Mouse (Mus musculus): ENCODE data around the gene Rufy3. TPM values are rescaled to one million over a fixed set of nuclear protein-coding genes. Genes with fewer than 3 reads are reported as not detected.

Gene Rufy3
- polyA plus RNA-seq, 1 experiment from 2014 or later = 20.9 TPM

DNA sequence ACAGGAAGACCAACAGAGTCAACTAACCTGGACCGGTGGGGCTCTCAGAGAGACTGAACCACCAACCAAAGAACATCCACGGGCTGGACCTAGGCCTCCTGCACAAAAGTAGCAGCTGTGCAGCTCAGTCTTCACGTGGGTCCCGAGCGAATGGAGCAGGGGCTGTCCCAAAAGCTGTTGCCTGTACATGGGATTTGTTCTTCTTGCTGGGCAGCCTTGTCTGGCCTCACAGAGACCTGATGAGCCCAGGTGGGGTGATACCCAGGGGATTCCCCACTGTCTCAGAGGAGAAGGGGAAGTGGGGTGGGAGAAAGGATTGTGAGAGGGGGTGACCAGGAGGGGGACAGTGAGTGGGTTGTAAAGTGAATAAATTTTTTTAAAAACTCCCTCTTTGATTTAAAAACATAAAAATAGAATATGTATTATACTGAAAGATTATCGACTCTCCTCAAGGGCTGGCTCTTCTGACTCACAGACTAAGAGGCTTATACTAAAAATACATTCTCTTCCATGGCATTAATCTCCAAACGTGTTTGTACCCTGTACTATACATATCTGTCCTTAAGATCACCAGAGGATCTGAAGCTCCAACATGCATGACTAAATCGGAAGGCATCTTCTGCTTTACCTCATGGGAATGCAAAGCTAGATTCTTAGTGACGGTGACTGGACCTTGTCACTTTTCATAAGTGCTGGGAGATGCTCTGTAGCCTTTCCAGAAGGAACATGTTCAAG, 3.6 kb upstream of the Rufy3 start:
- no peak overlapping the region for H3K4me2 ChIP-seq (replicated peaks)
- 86% methylated on average over 9 of the region's 9 CpGs for WGBS
- no peak overlapping the region for H3K4me3 ChIP-seq (replicated peaks)
- H3K27me3 ChIP-seq (replicated peaks) = no peaks in the 10 kb centered on the region
- no peaks in the 10 kb centered on the region for H3K9me3 ChIP-seq
- ATAC-seq = no peak
- no peaks in the 10 kb centered on the region for H3K36me3 ChIP-seq
- H3K9ac ChIP-seq = no peak overlapping the region
- H3K4me1 ChIP-seq (replicated peaks) = 0 out of 2 replicates have a peak, but pooled peaks cover 5% of the 10 kb centered on the region
- H3K27ac ChIP-seq = no peak overlapping the region

DNA sequence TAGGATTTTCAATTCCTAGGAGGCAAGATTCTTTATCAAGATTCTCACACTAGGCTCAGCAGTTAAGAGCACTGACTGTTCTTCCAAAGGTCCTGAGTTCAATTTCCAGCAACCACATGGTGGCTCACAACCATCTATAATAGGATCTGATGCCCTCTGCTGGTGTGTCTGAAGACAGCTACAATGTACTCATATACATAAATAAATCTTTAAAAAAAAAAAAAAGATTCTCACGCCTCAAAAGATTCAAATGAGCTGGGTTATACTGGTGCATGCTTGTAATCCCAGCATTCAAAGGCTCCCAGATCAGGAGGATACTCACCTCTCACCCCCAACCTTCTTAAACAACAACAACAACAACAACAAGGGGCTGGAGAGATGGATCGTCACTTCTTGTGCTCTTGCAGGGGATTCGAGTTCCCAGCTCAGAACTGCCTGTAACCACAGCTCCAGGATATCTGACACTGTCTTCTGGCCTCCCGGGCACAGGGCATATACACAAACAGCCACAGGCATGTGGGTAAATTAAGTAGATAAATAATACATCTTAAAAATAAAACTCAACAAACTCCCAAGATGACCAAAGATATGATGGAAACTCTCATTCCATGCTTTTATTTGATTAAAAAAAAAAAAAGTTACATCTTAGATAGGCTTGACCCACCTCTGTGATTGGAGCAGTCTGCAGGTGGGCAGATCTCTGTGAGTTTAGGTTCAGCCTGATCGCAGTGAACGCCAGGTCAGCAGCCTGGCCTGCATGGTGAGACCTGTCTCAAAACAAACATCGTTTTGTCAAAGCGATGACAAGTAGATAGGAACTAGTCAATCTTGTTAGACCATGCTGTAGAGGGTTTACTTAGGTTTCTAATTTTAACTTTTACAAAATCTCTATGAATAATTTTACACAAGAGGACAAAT, 1.7 kb upstream of the Rufy3 start:
- no peak overlapping the region for H3K4me2 ChIP-seq (replicated peaks)
- no peak overlapping the region for H3K9ac ChIP-seq
- H3K36me3 ChIP-seq = no peaks in the 10 kb centered on the region
- H3K4me3 ChIP-seq (replicated peaks) = no peak overlapping the region
- H3K4me1 ChIP-seq (replicated peaks) = 0 out of 2 replicates have a peak, but pooled peaks cover 2% of the 10 kb centered on the region
- no peak overlapping the region for H3K27ac ChIP-seq
- ATAC-seq = no peak
- H3K27me3 ChIP-seq (replicated peaks) = no peaks in the 10 kb centered on the region
- no peaks in the 10 kb centered on the region for H3K9me3 ChIP-seq
- WGBS = 66% methylated on average over 8 of the region's 8 CpGs

DNA sequence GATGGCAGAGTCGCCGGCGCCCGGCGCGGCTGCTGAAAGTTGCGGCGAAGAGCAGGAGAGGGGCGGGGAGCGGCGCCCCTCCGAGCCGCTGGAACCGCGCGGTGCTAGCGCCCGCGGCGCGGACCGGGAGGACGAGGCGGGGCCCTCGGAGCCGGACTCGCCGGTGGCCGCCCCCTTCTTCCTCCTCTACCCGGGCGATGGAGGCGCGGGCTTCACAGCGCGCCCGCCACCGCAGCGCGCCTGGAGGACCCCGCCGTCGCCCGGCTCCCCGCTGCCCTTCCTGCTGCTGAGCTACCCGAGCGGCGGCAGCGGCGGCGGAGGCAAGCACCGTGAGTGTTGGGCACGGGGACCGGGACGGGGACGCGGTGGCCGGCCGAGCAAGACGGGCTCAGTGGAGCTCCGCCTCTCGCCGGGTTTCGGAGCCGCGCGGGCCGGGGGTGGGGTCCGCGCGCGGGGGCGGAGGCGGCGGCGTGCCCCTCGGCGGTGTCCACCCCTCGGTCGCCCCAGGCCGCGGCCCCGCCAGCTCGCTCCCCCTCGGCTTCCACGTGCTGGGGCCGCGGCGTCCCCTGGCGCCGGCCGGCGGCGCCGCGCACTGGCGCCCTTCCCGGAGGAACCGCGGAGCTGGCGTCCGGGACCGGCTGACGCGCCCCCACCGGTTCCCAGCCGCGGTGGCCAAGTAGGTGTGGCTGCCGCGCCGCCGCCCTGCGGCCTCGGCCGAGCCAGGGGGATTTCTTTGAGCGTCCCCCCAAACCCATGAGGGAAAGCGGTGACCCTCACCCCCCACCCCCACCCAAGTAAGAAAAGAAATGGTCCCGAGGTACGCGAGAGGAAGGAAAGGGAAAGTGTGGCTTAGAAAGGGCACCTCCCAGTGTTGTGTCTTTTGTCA, 551 bp downstream of the Rufy3 start:
- WGBS = under 1% methylated on average over 74 of the region's 119 CpGs
- H3K4me1 ChIP-seq (replicated peaks) = 0 out of 2 replicates have a peak, but pooled peaks cover 2% of the 10 kb centered on the region
- H3K9me3 ChIP-seq = no peaks in the 10 kb centered on the region
- no peaks in the 10 kb centered on the region for H3K36me3 ChIP-seq
- H3K27me3 ChIP-seq (replicated peaks) = no peaks in the 10 kb centered on the region
- peak overlapping the region; percentile 94 for H3K4me3 ChIP-seq (replicated peaks)
- ATAC-seq = peak; percentile 81
- peak overlapping the region; percentile 72 for H3K4me2 ChIP-seq (replicated peaks)
- H3K27ac ChIP-seq = peak overlapping the region; percentile 84
- H3K9ac ChIP-seq = peak overlapping the region; percentile 74

DNA sequence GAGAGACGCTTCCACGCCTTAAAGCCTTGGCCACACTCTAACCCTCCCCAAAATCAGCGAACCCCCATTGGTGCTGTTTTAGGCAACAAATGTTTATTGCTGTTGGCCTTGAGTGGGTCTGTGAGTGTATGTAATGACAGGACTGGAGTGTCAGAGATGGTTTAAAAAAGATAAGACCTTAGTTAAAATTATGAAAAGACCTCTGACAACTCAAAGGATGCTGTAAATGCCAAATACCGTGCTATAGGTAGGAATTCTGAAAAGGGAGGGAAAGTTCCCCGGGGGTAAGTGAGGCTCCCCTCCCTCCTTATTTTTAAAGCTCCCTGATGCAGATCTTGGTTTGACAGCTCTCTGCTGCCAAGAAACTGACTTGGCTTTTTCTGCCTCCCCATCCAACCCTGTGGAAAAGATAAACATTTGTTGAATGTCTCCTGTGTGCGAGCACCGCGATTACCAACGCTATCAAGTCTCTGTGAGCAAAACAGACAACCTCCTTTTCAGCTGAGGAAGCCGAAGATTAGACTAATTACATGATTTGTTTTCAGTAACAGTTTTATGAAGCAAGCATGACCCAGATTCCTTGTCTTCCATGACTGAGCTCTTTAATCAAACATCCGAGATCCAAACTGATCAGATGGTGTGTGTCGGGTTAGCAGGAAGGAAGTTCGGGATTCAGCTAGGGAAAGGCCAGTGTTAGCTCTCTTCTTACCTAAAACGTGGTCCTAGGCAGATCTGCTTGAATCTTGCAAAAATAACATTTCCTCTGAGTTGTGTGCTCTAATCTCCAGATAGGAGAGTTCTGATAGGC, 1.4 kb downstream of the Rufy3 start:
- H3K36me3 ChIP-seq = peaks cover 3% of the 10 kb centered on the region; the same call in 1 of the 2 replicates
- H3K27ac ChIP-seq = peak overlapping the region; percentile 84
- peak overlapping the region; percentile 94 for H3K4me3 ChIP-seq (replicated peaks)
- H3K4me1 ChIP-seq (replicated peaks) = 0 out of 2 replicates have a peak, but pooled peaks cover 2% of the 10 kb centered on the region
- ATAC-seq = no peak
- no peaks in the 10 kb centered on the region for H3K9me3 ChIP-seq
- WGBS = 6% methylated on average over 14 of the region's 14 CpGs
- H3K4me2 ChIP-seq (replicated peaks) = peak overlapping the region; percentile 72
- peak overlapping the region; percentile 74 for H3K9ac ChIP-seq
- H3K27me3 ChIP-seq (replicated peaks) = no peaks in the 10 kb centered on the region

GRCm38 (mm10) chr5:88569541-88569940, 4.7 kb downstream of the Rufy3 start:
- WGBS = 85% methylated on average over 3 of the region's 3 CpGs

GRCm38 (mm10) chr5:88574829-88575228, 10.0 kb downstream of the Rufy3 start:
- no peaks in the 10 kb centered on the region for H3K4me1 ChIP-seq (replicated peaks)
- 75% methylated on average over 3 of the region's 3 CpGs for WGBS
- no peak overlapping the region for H3K4me3 ChIP-seq (replicated peaks)
- ATAC-seq = no peak
- H3K4me2 ChIP-seq (replicated peaks) = no peak overlapping the region
- H3K27ac ChIP-seq = no peak overlapping the region
- H3K9ac ChIP-seq = no peak overlapping the region
- peaks cover 3% of the 10 kb centered on the region; the same call in 1 of the 2 replicates for H3K36me3 ChIP-seq
- no peaks in the 10 kb centered on the region for H3K27me3 ChIP-seq (replicated peaks)
- H3K9me3 ChIP-seq = no peaks in the 10 kb centered on the region

More at GRCm38 (mm10) chr5:88569541-88569940, 4.7 kb downstream of the Rufy3 start:
- Histone ChIP-seq H3K27ac (no peak overlapping the region), H3K4me2 (replicated peaks) (no peak overlapping the region), H3K36me3 (peaks cover 3% of the 10 kb centered on the region; the same call in 1 of the 2 replicates), H3K27me3 (replicated peaks) (no peaks in the 10 kb centered on the region), H3K4me1 (replicated peaks) (no peaks in the 10 kb centered on the region), H3K4me3 (replicated peaks) (no peak overlapping the region), H3K9ac (no peak overlapping the region), H3K9me3 (no peaks in the 10 kb centered on the region)
- no peak for ATAC-seq

DNA sequence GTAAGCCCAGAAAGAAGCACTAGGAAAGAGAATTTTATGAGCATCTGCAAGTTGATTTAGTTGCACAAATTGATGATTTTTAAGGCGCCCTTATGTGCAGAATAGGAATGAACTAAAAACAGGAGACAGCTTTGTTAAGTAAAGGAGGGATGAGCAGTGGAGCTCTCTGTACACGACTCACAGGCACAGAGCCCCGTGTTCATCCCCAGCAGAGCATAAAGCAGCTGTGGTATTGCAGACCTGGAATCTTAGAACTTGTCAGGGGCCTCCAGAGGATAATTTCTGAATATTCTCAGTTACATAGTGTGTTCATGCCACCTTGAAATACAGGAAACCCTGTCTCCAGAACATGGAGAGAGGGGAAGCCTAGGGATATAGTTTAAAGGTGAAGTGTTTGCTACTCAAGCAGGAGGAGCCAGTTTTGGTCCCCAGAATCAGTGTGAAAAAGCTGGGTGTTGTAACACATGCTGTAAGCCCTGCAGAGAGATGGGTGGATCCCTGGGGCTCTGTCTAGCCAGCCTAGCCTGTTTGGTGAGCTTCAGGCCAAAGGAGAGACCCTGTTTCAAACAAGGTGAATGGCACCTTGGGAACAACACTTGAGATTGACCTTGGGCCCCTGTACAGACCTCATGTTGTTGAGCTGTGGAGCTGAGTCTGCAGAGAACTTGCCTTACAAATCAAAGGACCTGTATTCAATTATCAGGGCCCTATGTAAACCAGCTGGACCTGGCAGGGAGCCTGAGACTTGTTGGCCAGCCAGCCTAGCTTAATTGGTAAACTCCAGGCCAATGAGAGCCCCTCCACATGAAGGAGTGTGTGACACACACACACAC, 10.9 kb downstream of the Rufy3 start:
- Histone ChIP-seq H3K4me2 (replicated peaks) (no peak overlapping the region), H3K27ac (peak overlapping the region; percentile 68), H3K9me3 (no peaks in the 10 kb centered on the region), H3K4me1 (replicated peaks) (no peaks in the 10 kb centered on the region), H3K36me3 (peaks cover 1% of the 10 kb centered on the region; the same call in 1 of the 2 replicates), H3K9ac (no peak overlapping the region), H3K27me3 (replicated peaks) (no peaks in the 10 kb centered on the region), H3K4me3 (replicated peaks) (no peak overlapping the region)
- 49% methylated on average over 3 of the region's 3 CpGs for WGBS
- peak; percentile 97 for ATAC-seq

GRCm38 (mm10) chr5:88580681-88581080, 15.8 kb downstream of the Rufy3 start:
- Histone ChIP-seq H3K27ac (no peak overlapping the region), H3K4me3 (replicated peaks) (no peak overlapping the region), H3K4me1 (replicated peaks) (peaks cover 4% of the 10 kb centered on the region; the same call in 1 of the 2 replicates), H3K27me3 (replicated peaks) (no peaks in the 10 kb centered on the region), H3K36me3 (no peaks in the 10 kb centered on the region), H3K4me2 (replicated peaks) (no peak overlapping the region), H3K9ac (no peak overlapping the region), H3K9me3 (no peaks in the 10 kb centered on the region)
- WGBS = 65% methylated on average over 10 of the region's 10 CpGs
- ATAC-seq = no peak

DNA sequence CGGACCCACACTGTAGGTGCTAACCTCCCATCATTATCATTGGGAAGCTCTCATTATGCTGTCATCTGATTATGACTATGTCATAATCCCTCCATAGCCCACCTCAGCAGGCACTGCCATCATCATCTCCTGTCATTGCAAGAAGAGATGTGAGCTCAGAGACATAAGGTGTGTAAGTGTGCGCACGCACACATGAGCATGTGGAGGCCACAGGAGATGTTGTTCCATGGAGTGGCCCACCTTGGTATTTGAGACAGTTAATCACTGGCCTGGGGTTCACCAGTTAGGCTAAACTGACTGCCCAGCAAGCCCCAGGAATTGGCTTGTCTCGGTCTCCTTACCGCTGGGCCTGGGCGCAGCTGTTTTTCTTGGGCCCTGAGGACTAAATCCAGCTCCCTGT, 16.5 kb downstream of the Rufy3 start:
- H3K4me3 ChIP-seq (replicated peaks) = no peak overlapping the region
- H3K9me3 ChIP-seq = no peaks in the 10 kb centered on the region
- peaks cover 7% of the 10 kb centered on the region for H3K4me1 ChIP-seq (replicated peaks)
- H3K4me2 ChIP-seq (replicated peaks) = no peak overlapping the region
- H3K9ac ChIP-seq = no peak overlapping the region
- WGBS = 94% methylated on average over 6 of the region's 6 CpGs
- no peaks in the 10 kb centered on the region for H3K36me3 ChIP-seq
- no peak for ATAC-seq
- H3K27ac ChIP-seq = no peak overlapping the region
- H3K27me3 ChIP-seq (replicated peaks) = no peaks in the 10 kb centered on the region

DNA sequence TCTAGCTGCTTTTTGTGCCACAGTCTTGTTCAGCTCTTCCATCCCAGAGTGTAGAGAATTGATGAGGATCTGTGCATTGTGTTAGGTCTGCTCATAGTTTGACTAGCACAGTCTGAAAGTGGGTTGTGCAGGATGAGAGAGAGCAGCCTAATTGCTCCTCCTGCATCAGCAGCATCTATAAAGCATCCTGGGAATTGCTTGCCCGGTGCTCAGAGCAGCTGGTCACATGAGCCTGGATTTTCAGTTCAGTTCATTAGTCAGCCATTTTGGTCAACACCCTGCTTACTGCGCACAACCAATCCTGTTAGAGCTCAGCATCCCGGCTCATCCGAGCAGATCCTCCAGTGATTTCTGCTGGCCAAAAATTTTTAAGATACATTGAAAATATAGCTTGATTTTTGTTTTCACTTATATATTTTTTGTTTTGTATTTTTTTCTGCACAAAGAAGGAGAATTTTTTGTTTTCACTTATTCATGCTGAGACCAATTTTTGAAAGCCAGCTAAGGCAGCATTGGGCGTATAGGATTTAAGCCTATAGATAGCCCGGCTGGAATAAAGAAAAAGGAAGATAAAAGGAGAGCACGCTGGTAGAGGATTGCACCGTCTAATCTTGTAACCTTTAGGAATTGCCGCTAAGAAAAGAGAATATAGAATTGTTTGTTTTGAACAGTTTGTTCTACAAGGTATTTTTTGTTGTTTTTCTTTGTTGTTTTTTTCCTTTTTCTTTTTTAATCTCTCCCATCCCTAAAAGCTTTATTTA, 18.6 kb downstream of the Rufy3 start:
- Histone ChIP-seq H3K9ac (no peak overlapping the region), H3K9me3 (no peaks in the 10 kb centered on the region), H3K36me3 (no peaks in the 10 kb centered on the region), H3K27ac (no peak overlapping the region), H3K4me3 (replicated peaks) (no peak overlapping the region), H3K4me2 (replicated peaks) (no peak overlapping the region), H3K27me3 (replicated peaks) (no peaks in the 10 kb centered on the region), H3K4me1 (replicated peaks) (peaks cover 16% of the 10 kb centered on the region)
- no peak for ATAC-seq
- 66% methylated on average over 9 of the region's 9 CpGs for WGBS

Data from intestine, embryonic 15.5 days (tissue).